Mouse (Mus musculus): ENCODE data around the gene Copz2.

- TF ChIP-seq E2F4 (IDR thresholded peaks at IDR 0.05; ENCODE audit: insufficient read depth) (no peak), CEBPB (IDR thresholded peaks at IDR 0.05; ENCODE audit: insufficient read depth, poor library complexity, severe bottlenecking) (no peak), POLR2A (IDR thresholded peaks at IDR 0.05; ENCODE audit: insufficient read length, low read depth) (no peak), MAX (IDR thresholded peaks at IDR 0.05; ENCODE audit: low read depth) (no peak), POLR2AphosphoS2 (IDR thresholded peaks at IDR 0.05; ENCODE audit: insufficient read length, low read depth) (no peak), TCF12 (IDR thresholded peaks at IDR 0.05; ENCODE audit: insufficient read depth, poor library complexity, severe bottlenecking) (no peak)
Observed at GRCm38 (mm10) chr11:96847240-96847639, 2.4 kb upstream of the Copz2 start.
